Mouse (Mus musculus): ENCODE measurements around the gene Dnajc10. TPM values are rescaled to one million over a fixed set of nuclear protein-coding genes. Genes with fewer than 3 reads are reported as not detected.

Dnajc10 gene
- polyA plus RNA-seq (2011; ENCODE audit: insufficient read depth, insufficient read length, low read depth, missing spikeins), result 54.3 and 69.5 TPM in 2 replicates

- Histone ChIP-seq H3K4me1 (ENCODE audit: control insufficient read depth, insufficient read depth, low read length) (no peaks in the 10 kb centered on the region), H3K27me3 (ENCODE audit: control insufficient read depth, insufficient read depth, low read length, poor library complexity, severe bottlenecking) (no peaks in the 10 kb centered on the region), H3K9me3 (replicated peaks; ENCODE audit: control insufficient read depth, insufficient read depth, low read length, poor library complexity, severe bottlenecking) (no peaks in the 10 kb centered on the region), H3K4me3 (ENCODE audit: low read depth, low read length) (peak within 1 kb of the TSS; percentile 65), H3K27ac (ENCODE audit: insufficient read depth, low read length) (no peak within 1 kb of the TSS; the same call in 1 of the 2 replicates), H3K36me3 (ENCODE audit: control insufficient read depth, insufficient read depth, low read length, poor library complexity, severe bottlenecking) (peaks cover 7% of the 10 kb centered on the region), H3K9ac (ENCODE audit: low read depth, poor library complexity, severe bottlenecking) (peak within 1 kb of the TSS; percentile 79)
- TF ChIP-seq CTCF (IDR thresholded peaks at IDR 0.05; ENCODE audit: low read depth, low read length) (no peak), POLR2A (IDR thresholded peaks at IDR 0.05; ENCODE audit: insufficient read depth, low read length) (peak; percentile 18), EP300 (IDR thresholded peaks at IDR 0.05; ENCODE audit: insufficient read depth, low read depth, low read length) (no peak)
Measured at GRCm38 (mm10) chr2:80315242-80316161, at the start of gene Dnajc10. Gene Dnajc10, plus strand, starts transcription at chr2:80315466.

- no peaks in the 10 kb centered on the region for H3K27me3 ChIP-seq (ENCODE audit: control insufficient read depth, insufficient read depth, low read length, poor library complexity, severe bottlenecking)
- no peaks in the 10 kb centered on the region for H3K36me3 ChIP-seq (ENCODE audit: control insufficient read depth, insufficient read depth, low read length, poor library complexity, severe bottlenecking)
- H3K27ac ChIP-seq (ENCODE audit: insufficient read depth, low read length), result no peak overlapping the region
- no peaks in the 10 kb centered on the region for H3K9me3 ChIP-seq (replicated peaks; ENCODE audit: control insufficient read depth, insufficient read depth, low read length, poor library complexity, severe bottlenecking)
- no peak overlapping the region for H3K4me3 ChIP-seq (ENCODE audit: low read depth, low read length)
- no peak overlapping the region for H3K9ac ChIP-seq (ENCODE audit: low read depth, poor library complexity, severe bottlenecking)
- H3K4me1 ChIP-seq (ENCODE audit: control insufficient read depth, insufficient read depth, low read length), result no peaks in the 10 kb centered on the region
- no peak for TF ChIP-seq EP300 (IDR thresholded peaks at IDR 0.05; ENCODE audit: insufficient read depth, low read depth, low read length)
- peak; percentile 79 for TF ChIP-seq CTCF (IDR thresholded peaks at IDR 0.05; ENCODE audit: low read depth, low read length)
Measured at GRCm38 (mm10) chr2:80266894-80267293, 48.4 kb upstream of the Dnajc10 start.

- no peak overlapping the region for H3K9ac ChIP-seq (ENCODE audit: low read depth, poor library complexity, severe bottlenecking)
- H3K27me3 ChIP-seq (ENCODE audit: control insufficient read depth, insufficient read depth, low read length, poor library complexity, severe bottlenecking), result no peaks in the 10 kb centered on the region
- no peaks in the 10 kb centered on the region for H3K9me3 ChIP-seq (replicated peaks; ENCODE audit: control insufficient read depth, insufficient read depth, low read length, poor library complexity, severe bottlenecking)
- no peaks in the 10 kb centered on the region for H3K4me1 ChIP-seq (ENCODE audit: control insufficient read depth, insufficient read depth, low read length)
- H3K4me3 ChIP-seq (ENCODE audit: low read depth, low read length), result no peak overlapping the region
- H3K27ac ChIP-seq (ENCODE audit: insufficient read depth, low read length), result no peak overlapping the region
- no peaks in the 10 kb centered on the region for H3K36me3 ChIP-seq (ENCODE audit: control insufficient read depth, insufficient read depth, low read length, poor library complexity, severe bottlenecking)
- TF ChIP-seq POLR2A (IDR thresholded peaks at IDR 0.05; ENCODE audit: insufficient read depth, low read length) (no peak), EP300 (IDR thresholded peaks at IDR 0.05; ENCODE audit: insufficient read depth, low read depth, low read length) (no peak), CTCF (IDR thresholded peaks at IDR 0.05; ENCODE audit: low read depth, low read length) (no peak)
Measured at GRCm38 (mm10) chr2:80268053-80268452, 47.2 kb upstream of the Dnajc10 start.

- no peaks in the 10 kb centered on the region for H3K27me3 ChIP-seq (ENCODE audit: control insufficient read depth, insufficient read depth, low read length, poor library complexity, severe bottlenecking)
- no peak overlapping the region for H3K9ac ChIP-seq (ENCODE audit: low read depth, poor library complexity, severe bottlenecking)
- no peak overlapping the region for H3K4me3 ChIP-seq (ENCODE audit: low read depth, low read length)
- H3K9me3 ChIP-seq (replicated peaks; ENCODE audit: control insufficient read depth, insufficient read depth, low read length, poor library complexity, severe bottlenecking), result no peaks in the 10 kb centered on the region
- no peak overlapping the region for H3K27ac ChIP-seq (ENCODE audit: insufficient read depth, low read length)
- no peaks in the 10 kb centered on the region for H3K4me1 ChIP-seq (ENCODE audit: control insufficient read depth, insufficient read depth, low read length)
- TF ChIP-seq EP300 (IDR thresholded peaks at IDR 0.05; ENCODE audit: insufficient read depth, low read depth, low read length) (no peak), POLR2A (IDR thresholded peaks at IDR 0.05; ENCODE audit: insufficient read depth, low read length) (no peak), CTCF (IDR thresholded peaks at IDR 0.05; ENCODE audit: low read depth, low read length) (no peak)
- no peaks in the 10 kb centered on the region for H3K36me3 ChIP-seq (ENCODE audit: control insufficient read depth, insufficient read depth, low read length, poor library complexity, severe bottlenecking)
Measured at GRCm38 (mm10) chr2:80271431-80271830, 43.8 kb upstream of the Dnajc10 start.

DNA sequence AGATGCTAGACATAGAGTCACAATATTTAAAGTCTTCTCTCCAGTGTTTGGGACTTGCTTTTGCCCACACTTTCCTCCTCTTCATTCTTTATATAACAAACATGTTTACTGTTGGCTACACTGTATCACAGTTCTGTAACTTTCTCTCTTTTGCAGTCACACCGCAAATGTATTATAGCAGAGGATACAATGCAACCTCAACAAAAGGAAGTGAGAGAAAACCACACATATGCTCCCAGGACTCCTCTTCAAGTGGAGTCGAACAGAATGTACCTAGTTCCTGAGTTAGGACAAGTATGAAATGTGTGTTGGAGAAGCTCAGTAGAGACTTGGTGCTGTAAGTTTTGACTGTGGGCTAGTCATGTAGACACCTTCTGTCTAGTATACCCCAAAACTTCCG, 42.2 kb upstream of the Dnajc10 start:
- Histone ChIP-seq H3K27me3 (ENCODE audit: control insufficient read depth, insufficient read depth, low read length, poor library complexity, severe bottlenecking) (no peaks in the 10 kb centered on the region), H3K9me3 (replicated peaks; ENCODE audit: control insufficient read depth, insufficient read depth, low read length, poor library complexity, severe bottlenecking) (no peaks in the 10 kb centered on the region), H3K36me3 (ENCODE audit: control insufficient read depth, insufficient read depth, low read length, poor library complexity, severe bottlenecking) (no peaks in the 10 kb centered on the region), H3K27ac (ENCODE audit: insufficient read depth, low read length) (no peak overlapping the region), H3K9ac (ENCODE audit: low read depth, poor library complexity, severe bottlenecking) (no peak overlapping the region), H3K4me3 (ENCODE audit: low read depth, low read length) (no peak overlapping the region), H3K4me1 (ENCODE audit: control insufficient read depth, insufficient read depth, low read length) (no peaks in the 10 kb centered on the region)
- no peak for TF ChIP-seq POLR2A (IDR thresholded peaks at IDR 0.05; ENCODE audit: insufficient read depth, low read length)
- TF ChIP-seq EP300 (IDR thresholded peaks at IDR 0.05; ENCODE audit: insufficient read depth, low read depth, low read length), result no peak
- no peak for TF ChIP-seq CTCF (IDR thresholded peaks at IDR 0.05; ENCODE audit: low read depth, low read length)

DNA sequence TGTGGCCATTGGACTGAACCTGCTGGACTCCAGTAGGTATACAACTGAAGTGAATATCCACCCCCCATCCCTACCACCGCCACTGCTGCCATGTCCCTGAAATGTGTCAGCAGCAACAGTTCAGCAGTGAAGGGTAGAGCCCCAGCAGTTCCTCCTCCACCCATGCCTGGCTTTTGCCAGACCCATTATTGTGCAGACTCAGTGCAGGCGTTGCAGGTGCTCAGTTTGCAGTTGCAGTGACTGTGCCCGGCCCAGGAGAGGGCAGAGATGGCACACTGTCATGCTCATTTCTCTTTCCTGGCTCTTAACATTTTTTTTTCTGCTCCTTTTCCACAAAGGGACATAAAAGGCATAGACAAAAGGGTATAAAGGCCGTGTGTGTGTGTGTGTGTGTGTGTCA, 41.5 kb upstream of the Dnajc10 start:
- Histone ChIP-seq H3K4me3 (ENCODE audit: low read depth, low read length) (no peak overlapping the region), H3K4me1 (ENCODE audit: control insufficient read depth, insufficient read depth, low read length) (no peaks in the 10 kb centered on the region), H3K9me3 (replicated peaks; ENCODE audit: control insufficient read depth, insufficient read depth, low read length, poor library complexity, severe bottlenecking) (no peaks in the 10 kb centered on the region), H3K27me3 (ENCODE audit: control insufficient read depth, insufficient read depth, low read length, poor library complexity, severe bottlenecking) (no peaks in the 10 kb centered on the region), H3K27ac (ENCODE audit: insufficient read depth, low read length) (no peak overlapping the region), H3K36me3 (ENCODE audit: control insufficient read depth, insufficient read depth, low read length, poor library complexity, severe bottlenecking) (no peaks in the 10 kb centered on the region), H3K9ac (ENCODE audit: low read depth, poor library complexity, severe bottlenecking) (no peak overlapping the region)
- TF ChIP-seq POLR2A (IDR thresholded peaks at IDR 0.05; ENCODE audit: insufficient read depth, low read length), result no peak
- TF ChIP-seq EP300 (IDR thresholded peaks at IDR 0.05; ENCODE audit: insufficient read depth, low read depth, low read length), result no peak
- no peak for TF ChIP-seq CTCF (IDR thresholded peaks at IDR 0.05; ENCODE audit: low read depth, low read length)
